Mouse (Mus musculus): Measurements from ENCODE around the gene Appl1. TPM values are rescaled to one million over a fixed set of nuclear protein-coding genes. Genes with fewer than 3 reads are reported as not detected.

The Appl1 gene
- polyA plus RNA-seq (2014; fragmentation: Illumina TruSeq; extraction: RNeasy Lipid Tissue Mini Kit (QIAGEN cat#74804); ENCODE audit: low replicate concordance), result 33.0 TPM

DNA sequence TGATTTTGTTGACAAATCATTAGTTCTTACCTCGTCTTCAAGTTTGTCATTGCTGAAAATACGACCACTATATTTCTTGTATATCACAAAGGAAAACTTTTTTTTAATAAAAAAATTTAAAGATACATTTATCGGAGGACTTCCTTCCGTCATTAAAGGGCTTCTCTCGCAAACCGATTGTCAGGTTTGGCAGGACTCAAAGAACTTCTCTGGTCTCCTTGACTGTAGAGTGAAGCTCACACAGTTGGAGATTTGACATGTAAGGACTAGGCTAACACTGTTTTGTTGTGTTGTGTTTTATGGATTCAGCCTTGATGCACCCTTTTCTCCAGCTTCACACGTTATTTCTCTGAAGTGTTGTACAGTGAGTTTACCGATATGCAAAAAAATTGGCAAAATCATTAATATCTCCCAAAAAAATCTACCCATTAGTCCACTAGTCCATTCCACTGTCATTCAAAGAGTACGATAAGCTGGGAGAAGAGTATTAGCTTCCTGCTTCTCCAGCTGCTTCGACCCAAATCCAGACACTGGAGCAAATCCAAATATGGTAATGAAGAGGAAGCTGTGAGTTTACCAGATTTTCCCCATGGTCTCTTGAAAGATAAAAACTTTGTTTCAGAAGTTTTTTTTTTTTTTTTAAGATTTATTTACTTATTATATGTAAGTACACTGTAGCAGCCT, at the start of gene Appl1:
Appl1 (minus strand) TSS at position 127 of the 684 bp plus-strand sequence.

DNA sequence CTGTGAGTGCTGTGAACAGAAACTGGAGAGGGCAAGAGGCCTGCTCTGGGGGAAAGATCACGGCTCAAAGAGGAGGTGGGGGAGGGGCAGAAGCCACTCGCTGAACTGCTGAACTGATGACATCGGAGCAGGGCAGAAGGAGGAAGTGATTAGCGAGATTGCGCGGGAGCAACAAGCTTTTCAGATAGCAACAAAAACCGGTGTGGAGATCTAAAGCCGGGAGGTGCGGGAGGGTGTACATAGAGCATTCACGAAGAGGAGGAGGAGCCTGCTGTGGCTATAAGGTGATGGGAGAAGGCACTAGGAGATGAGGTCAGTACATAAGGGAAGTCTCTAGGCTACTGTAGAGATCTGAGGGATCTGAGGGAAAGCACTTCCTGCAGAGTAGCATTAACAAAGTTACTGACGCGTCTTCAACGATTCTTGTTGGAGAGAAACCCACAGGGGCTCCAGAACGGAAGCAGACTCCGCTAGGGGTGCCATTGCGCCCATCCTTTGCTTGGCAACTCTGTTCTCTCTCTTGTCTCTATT, 23.2 kb upstream of the Appl1 start, which contains the start of gene Hesx1:
Hesx1 (plus strand) TSS at position 206 of the 531 bp plus-strand sequence.

DNA sequence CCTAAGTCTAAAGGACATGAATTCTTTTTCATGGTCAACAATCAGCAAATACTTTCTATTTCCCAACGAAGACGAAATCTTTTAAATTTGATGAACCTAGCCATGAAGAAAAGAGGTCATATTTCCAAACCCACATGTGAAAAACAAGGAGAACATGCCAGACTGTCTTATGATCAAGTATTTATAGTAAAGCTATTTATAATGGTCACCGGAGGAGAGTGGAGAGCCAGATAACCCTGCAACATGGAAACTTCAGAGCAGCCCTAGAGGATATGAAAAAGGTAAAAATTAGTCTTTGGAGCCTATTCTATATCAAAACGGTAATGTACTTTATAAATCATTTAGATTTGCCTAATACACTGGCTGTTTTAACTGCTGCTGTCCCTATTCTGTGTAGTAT, 76.6 kb downstream of the Appl1 start, which contains the start of gene Asb14:
Asb14 (plus strand) TSS at position 166 of the 400 bp plus-strand sequence.

Other genes starting within 250 kb of the Appl1 start
- not detected for gene Asb14, start 76.7 kb downstream of the Appl1 start, polyA plus RNA-seq (2014; fragmentation: Illumina TruSeq; extraction: RNeasy Lipid Tissue Mini Kit (QIAGEN cat#74804); ENCODE audit: low replicate concordance)
- gene Hesx1, start 23.2 kb upstream of the Appl1 start, polyA plus RNA-seq (2014; fragmentation: Illumina TruSeq; extraction: RNeasy Lipid Tissue Mini Kit (QIAGEN cat#74804); ENCODE audit: low replicate concordance), result not detected
- gene Il17rd, start 67.7 kb upstream of the Appl1 start, polyA plus RNA-seq (2014; fragmentation: Illumina TruSeq; extraction: RNeasy Lipid Tissue Mini Kit (QIAGEN cat#74804); ENCODE audit: low replicate concordance), result 2.4 TPM
- 15.1 TPM for gene Arhgef3, start 143.7 kb upstream of the Appl1 start, polyA plus RNA-seq (2014; fragmentation: Illumina TruSeq; extraction: RNeasy Lipid Tissue Mini Kit (QIAGEN cat#74804); ENCODE audit: low replicate concordance)